Mouse (Mus musculus) hindbrain, postnatal 0 days (tissue): Measurements from ENCODE around the gene Kdm4a. TPM values are rescaled to one million over a fixed set of nuclear protein-coding genes. Genes with fewer than 3 reads are reported as not detected.

Experiments used
- ATAC-seq: fragments of 200-750 bp; cut with Nextera tagmentation; 2 replicates; pipeline ENCODE4 v1.8.0; 2017; ENCODE audit warnings: mild to moderate bottlenecking, moderate TSS enrichment, moderate library complexity
- DNase-seq: peaks from one replicate; pipeline ENCODE4 v3.0.0-alpha.2; 2015; ENCODE audit warnings: low spot score
- H3K27ac ChIP-seq: fragments of 300-500 bp; sonication (generic); 2 replicates; pipeline ENCODE4 v1.5.1; 2014; ENCODE audit warnings: mild to moderate bottlenecking
- H3K27me3 ChIP-seq: fragments of 300-500 bp; sonication (generic); 2 replicates; pipeline ENCODE4 v1.6.1; 2014; ENCODE audit warnings: low read length, mixed read lengths; ENCODE audit not compliant: insufficient read depth
- H3K36me3 ChIP-seq: fragments of 300-500 bp; sonication (generic); 2 replicates; pipeline ENCODE4 v1.6.1; 2014; ENCODE audit warnings: low read length, mixed read lengths; ENCODE audit not compliant: insufficient read depth
- H3K4me1 ChIP-seq: fragments of 300-500 bp; sonication (generic); 2 replicates; pipeline ENCODE4 v1.6.1; 2014; ENCODE audit warnings: antibody characterized with exemption, low read length, mixed read lengths; ENCODE audit not compliant: insufficient read depth
- H3K4me2 ChIP-seq: fragments of 300-500 bp; sonication (generic); 2 replicates; pipeline ENCODE4 v1.6.1; 2014; ENCODE audit warnings: low read depth, mild to moderate bottlenecking, low read length, moderate library complexity, mixed read lengths
- H3K4me3 ChIP-seq: fragments of 300-500 bp; sonication (generic); 2 replicates; pipeline ENCODE4 v1.5.1; 2014; ENCODE audit warnings: low read length
- H3K9ac ChIP-seq: fragments of 300-500 bp; sonication (generic); replicated peaks from 2 replicates; pipeline ENCODE4 v1.6.1; 2014; ENCODE audit warnings: mild to moderate bottlenecking, low read length, moderate library complexity, mixed read lengths
- H3K9me3 ChIP-seq: fragments of 300-500 bp; sonication (generic); 2 replicates; pipeline ENCODE4 v1.6.1; 2016; ENCODE audit warnings: low read length, mixed read lengths
- CTCF ChIP-seq: IDR thresholded peaks from 2 replicates; pipeline ENCODE4 v1.5.1; 2016; ENCODE audit warnings: antibody characterized with exemption, control low read depth, low read depth
- WGBS: fragments of 180-500 bp; shearing (Covaris S2); extraction: QIAGEN DNeasy Blood & Tissue Kit; methylation state at CpG from one replicate; pipeline ENCODE4 v1.1.7; 2014; 5-methylcytosine and 5-hydroxymethylcytosine counted together
- polyA plus RNA-seq: library from polyadenylated mRNA; unstranded; fragments of >200 nt; fragmentation: Nextera tagmentation; extraction: Ambion mirVana; gene quantifications from 2 replicates; pipeline ENCODE4 v1.2.1, GENCODE M21; 2015
- total RNA-seq: library from RNA; depleted of rRNA; stranded (reverse); fragments of >200 nt; gene quantifications from 2 replicates; pipeline ENCODE4 v1.2.3, GENCODE M21; 2014

Kdm4a gene
- total and polyA plus RNA-seq, 2 experiments from 2014 or later: 33.6 to 87.1 TPM

GRCm38 (mm10) chr4:118156559-118156958 lies 23.3 kb downstream of the Kdm4a start:
- no peaks in the 10 kb centered on the region for H3K9me3 ChIP-seq
- no peaks in the 10 kb centered on the region for H3K4me1 ChIP-seq
- no peak overlapping the region for H3K27ac ChIP-seq
- peak; percentile 64 for DNase-seq
- ATAC-seq: peak; percentile 72
- H3K9ac ChIP-seq: no peak overlapping the region
- H3K4me2 ChIP-seq: no peak overlapping the region
- no peaks in the 10 kb centered on the region for H3K27me3 ChIP-seq
- WGBS: 50% methylated on average over 15 of the region's 15 CpGs
- H3K4me3 ChIP-seq: no peak overlapping the region
- H3K36me3 ChIP-seq: peaks cover 86% of the 10 kb centered on the region
- no peak for TF ChIP-seq CTCF

- no peak overlapping the region for H3K27ac ChIP-seq
- no peak overlapping the region for H3K4me2 ChIP-seq
- ATAC-seq: no peak
- WGBS: 97% methylated on average over 5 of the region's 5 CpGs
- no peak for TF ChIP-seq CTCF
- no peaks in the 10 kb centered on the region for H3K9me3 ChIP-seq
- no peaks in the 10 kb centered on the region for H3K27me3 ChIP-seq
- H3K4me1 ChIP-seq: no peaks in the 10 kb centered on the region
- H3K36me3 ChIP-seq: peaks cover 73% of the 10 kb centered on the region
- H3K4me3 ChIP-seq: no peak overlapping the region
- no peak overlapping the region for H3K9ac ChIP-seq
- no peak for DNase-seq
Measured at GRCm38 (mm10) chr4:118154889-118155288, 25.0 kb downstream of the Kdm4a start.

GRCm38 (mm10) chr4:118152020-118152785 lies 27.6 kb downstream of the Kdm4a start:
- no peak overlapping the region for H3K4me2 ChIP-seq
- H3K27me3 ChIP-seq: no peaks in the 10 kb centered on the region
- peaks cover 69% of the 10 kb centered on the region for H3K36me3 ChIP-seq
- 78% methylated on average over 17 of the region's 17 CpGs for WGBS
- no peak overlapping the region; the same call in 1 of the 2 replicates for H3K27ac ChIP-seq
- DNase-seq (peak; percentile 40), ATAC-seq (no peak)
- no peaks in the 10 kb centered on the region for H3K9me3 ChIP-seq
- H3K4me1 ChIP-seq: no peaks in the 10 kb centered on the region
- no peak overlapping the region for H3K9ac ChIP-seq
- no peak overlapping the region for H3K4me3 ChIP-seq
- TF ChIP-seq CTCF: no peak

- no peaks in the 10 kb centered on the region for H3K9me3 ChIP-seq
- DNase-seq: no peak
- no peak overlapping the region for H3K4me3 ChIP-seq
- H3K4me1 ChIP-seq: no peaks in the 10 kb centered on the region
- H3K4me2 ChIP-seq: no peak overlapping the region
- no peak overlapping the region for H3K9ac ChIP-seq
- H3K27ac ChIP-seq: no peak overlapping the region
- 89% methylated on average over 7 of the region's 7 CpGs for WGBS
- TF ChIP-seq CTCF: no peak
- H3K36me3 ChIP-seq: peaks cover 72% of the 10 kb centered on the region
- ATAC-seq: no peak
- H3K27me3 ChIP-seq: no peaks in the 10 kb centered on the region
Measured at GRCm38 (mm10) chr4:118150804-118151203, 29.0 kb downstream of the Kdm4a start.

- Histone ChIP-seq H3K4me1 (no peaks in the 10 kb centered on the region), H3K4me3 (no peak overlapping the region), H3K27ac (peak overlapping the region; percentile 66), H3K27me3 (no peaks in the 10 kb centered on the region), H3K9me3 (no peaks in the 10 kb centered on the region), H3K36me3 (peaks cover 75% of the 10 kb centered on the region), H3K4me2 (no peak overlapping the region), H3K9ac (no peak overlapping the region)
- TF ChIP-seq CTCF: no peak
- peak; percentile 57; the same call in 1 of the 2 replicates for ATAC-seq
- WGBS: 65% methylated on average over 14 of the region's 14 CpGs
- peak; percentile 51 for DNase-seq
Measured at GRCm38 (mm10) chr4:118149956-118150680, 29.7 kb downstream of the Kdm4a start.

- no peak overlapping the region for H3K4me2 ChIP-seq
- H3K4me3 ChIP-seq: no peak overlapping the region
- no peaks in the 10 kb centered on the region for H3K9me3 ChIP-seq
- DNase-seq: no peak
- no peaks in the 10 kb centered on the region for H3K4me1 ChIP-seq
- H3K36me3 ChIP-seq: peaks cover 76% of the 10 kb centered on the region
- no peak for TF ChIP-seq CTCF
- 85% methylated on average over 10 of the region's 10 CpGs for WGBS
- H3K27ac ChIP-seq: no peak overlapping the region
- no peak overlapping the region for H3K9ac ChIP-seq
- ATAC-seq: no peak
- no peaks in the 10 kb centered on the region for H3K27me3 ChIP-seq
Measured at GRCm38 (mm10) chr4:118149055-118149576, 30.7 kb downstream of the Kdm4a start.
